Mouse (Mus musculus): ENCODE measurements around the gene Nsd2.

GRCm38 (mm10) chr5:33875472-33875871 is 54.9 kb downstream of the Nsd2 start:
- no peak for TF ChIP-seq ZC3H11A (IDR thresholded peaks at IDR 0.05; ENCODE audit: borderline replicate concordance, low read depth, low read length)
- TF ChIP-seq HCFC1 (IDR thresholded peaks at IDR 0.05; ENCODE audit: borderline replicate concordance, insufficient read depth, low read length) = no peak

Measured in ES-E14 (cell line).